Mouse (Mus musculus) testis, adult 2 months (tissue): ENCODE measurements around the gene Gm20388. TPM values are rescaled to one million over a fixed set of nuclear protein-coding genes. Genes with fewer than 3 reads are reported as not detected.

Experiments used
- H3K27ac ChIP-seq: fragments of 200-500 bp; 2 replicates; pipeline ENCODE4 v1.5.1; 2012; ENCODE audit warnings: low read depth, low read length; ENCODE audit not compliant: control insufficient read depth, insufficient read depth
- H3K27me3 ChIP-seq: fragments of 200-500 bp; 2 replicates; pipeline ENCODE4 v1.6.1; 2012; ENCODE audit warnings: mild to moderate bottlenecking, low read length, moderate library complexity; ENCODE audit not compliant: control insufficient read depth, insufficient read depth
- H3K36me3 ChIP-seq: fragments of 200-500 bp; 2 replicates; pipeline ENCODE4 v1.6.1; 2012; ENCODE audit warnings: mild to moderate bottlenecking, low read length; ENCODE audit not compliant: control insufficient read depth, insufficient read depth
- H3K4me1 ChIP-seq: fragments of 200-500 bp; 2 replicates; pipeline ENCODE4 v1.6.1; 2012; ENCODE audit warnings: low read length; ENCODE audit not compliant: control insufficient read depth, insufficient read depth
- H3K4me3 ChIP-seq: fragments of 200-500 bp; 2 replicates; pipeline ENCODE4 v1.5.1; 2012; ENCODE audit warnings: low read depth, mild to moderate bottlenecking, low read length, moderate library complexity, mixed read lengths; ENCODE audit not compliant: control insufficient read depth
- CTCF ChIP-seq: fragments of 200-500 bp; IDR thresholded peaks from 2 replicates; pipeline ENCODE4 v1.5.1; 2012; ENCODE audit warnings: low read depth, mild to moderate bottlenecking, inconsistent platforms, low read length, moderate library complexity; ENCODE audit not compliant: control insufficient read depth, insufficient read depth, insufficient replicate concordance
- POLR2A ChIP-seq: fragments of 200-500 bp; IDR thresholded peaks from 2 replicates; pipeline ENCODE4 v1.6.1; 2012; ENCODE audit warnings: low read depth, mild to moderate bottlenecking, inconsistent platforms, low read length, moderate library complexity; ENCODE audit not compliant: control insufficient read depth
- polyA plus RNA-seq: library from polyadenylated mRNA; depleted of rRNA; stranded (reverse); fragments of >200 nt; gene quantifications from 2 replicates; pipeline ENCODE4 v1.2.3, GENCODE M21; 2012

Gene Gm20388
- polyA plus RNA-seq, 1 experiment: 5.6 TPM

- no peak for TF ChIP-seq POLR2A
- no peak for TF ChIP-seq CTCF
- Histone ChIP-seq H3K27me3 (no peaks in the 10 kb centered on the region), H3K27ac (no peak overlapping the region), H3K4me3 (no peak overlapping the region), H3K36me3 (no peaks in the 10 kb centered on the region), H3K4me1 (peaks cover 8% of the 10 kb centered on the region)
Observed at GRCm38 (mm10) chr8:122651326-122651921, 2740.8 kb downstream of the Gm20388 start.

- H3K4me1 ChIP-seq: peaks cover 8% of the 10 kb centered on the region
- H3K36me3 ChIP-seq: no peaks in the 10 kb centered on the region
- no peak overlapping the region for H3K4me3 ChIP-seq
- TF ChIP-seq CTCF (no peak), POLR2A (no peak)
- no peaks in the 10 kb centered on the region for H3K27me3 ChIP-seq
- H3K27ac ChIP-seq: no peak overlapping the region
Observed at GRCm38 (mm10) chr8:122652643-122653042, 2742.0 kb downstream of the Gm20388 start.

GRCm38 (mm10) chr8:122654768-122655167 lies 2744.1 kb downstream of the Gm20388 start:
- TF ChIP-seq CTCF: no peak
- TF ChIP-seq POLR2A: no peak
- Histone ChIP-seq H3K4me3 (no peak overlapping the region), H3K36me3 (no peaks in the 10 kb centered on the region), H3K4me1 (peaks cover 8% of the 10 kb centered on the region), H3K27ac (no peak overlapping the region), H3K27me3 (no peaks in the 10 kb centered on the region)

- H3K4me1 ChIP-seq: peaks cover 8% of the 10 kb centered on the region
- TF ChIP-seq POLR2A (0 out of 2 replicates have a peak, but pooled peaks have one; percentile 15), CTCF (no peak)
Observed at GRCm38 (mm10) chr8:122656056-122656999, 2745.7 kb downstream of the Gm20388 start.

DNA sequence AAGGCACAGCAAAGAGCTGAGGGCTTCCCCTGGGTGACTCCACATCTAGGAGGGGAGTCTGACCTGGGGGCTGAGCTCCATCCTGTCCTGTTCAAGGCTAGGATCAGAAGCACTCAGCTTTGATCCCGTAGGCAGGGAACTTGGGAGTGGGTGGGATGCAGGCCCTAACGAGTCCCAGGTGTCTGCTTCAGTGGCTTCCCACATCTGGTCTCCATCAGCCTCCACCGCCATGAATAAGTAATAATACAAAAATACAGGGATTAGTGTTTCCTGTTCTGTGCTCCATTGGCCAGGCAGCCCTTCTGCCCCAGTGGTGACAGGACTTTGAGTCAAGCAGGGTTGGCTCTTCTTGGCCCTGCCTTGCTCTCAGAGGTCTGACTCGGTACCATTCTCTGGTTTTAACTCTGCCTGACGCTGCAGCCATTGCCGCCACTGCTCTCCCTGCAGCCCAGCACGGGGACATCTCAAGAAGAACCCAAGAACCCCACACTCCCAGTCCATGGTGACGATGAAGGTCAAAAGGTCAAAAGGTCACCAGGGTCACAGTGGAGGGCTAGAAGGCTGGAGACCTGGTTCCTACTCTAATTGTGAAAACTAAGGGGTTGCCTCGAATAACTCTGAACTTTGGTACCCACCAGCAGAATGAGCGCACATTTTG lies 2747.6 kb downstream of the Gm20388 start:
- Histone ChIP-seq H3K36me3 (no peaks in the 10 kb centered on the region), H3K4me1 (peaks cover 8% of the 10 kb centered on the region), H3K27me3 (no peaks in the 10 kb centered on the region), H3K4me3 (no peak overlapping the region), H3K27ac (no peak overlapping the region)
- TF ChIP-seq CTCF (no peak), POLR2A (no peak)

More at GRCm38 (mm10) chr8:122656056-122656999, 2745.7 kb downstream of the Gm20388 start:
- Histone ChIP-seq H3K27me3 (no peaks in the 10 kb centered on the region), H3K36me3 (no peaks in the 10 kb centered on the region), H3K4me3 (no peak overlapping the region), H3K27ac (0 out of 2 replicates have a peak overlapping the region, but pooled peaks have one; percentile 12)

DNA sequence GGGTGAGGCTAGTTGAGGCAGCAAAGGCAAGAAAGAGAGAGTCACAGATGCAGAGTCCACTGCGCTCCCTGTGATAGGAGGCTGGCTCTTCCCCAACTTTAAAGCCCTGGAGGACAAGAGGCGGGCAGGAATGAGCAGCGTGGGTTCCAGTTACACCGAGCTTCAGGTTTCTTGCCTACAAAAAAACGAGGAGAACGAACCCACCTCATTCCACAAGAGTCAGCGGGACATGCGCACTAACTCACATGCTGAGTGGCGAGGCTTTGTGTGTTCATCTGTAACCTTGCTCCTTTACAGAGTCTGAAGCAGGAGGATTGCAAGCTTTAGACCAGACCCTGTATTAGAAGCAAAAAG lies 2748.1 kb downstream of the Gm20388 start:
- no peak overlapping the region for H3K4me3 ChIP-seq
- H3K27me3 ChIP-seq: no peaks in the 10 kb centered on the region
- peaks cover 8% of the 10 kb centered on the region for H3K4me1 ChIP-seq
- H3K36me3 ChIP-seq: no peaks in the 10 kb centered on the region
- TF ChIP-seq CTCF: no peak
- TF ChIP-seq POLR2A: no peak
- no peak overlapping the region for H3K27ac ChIP-seq

DNA sequence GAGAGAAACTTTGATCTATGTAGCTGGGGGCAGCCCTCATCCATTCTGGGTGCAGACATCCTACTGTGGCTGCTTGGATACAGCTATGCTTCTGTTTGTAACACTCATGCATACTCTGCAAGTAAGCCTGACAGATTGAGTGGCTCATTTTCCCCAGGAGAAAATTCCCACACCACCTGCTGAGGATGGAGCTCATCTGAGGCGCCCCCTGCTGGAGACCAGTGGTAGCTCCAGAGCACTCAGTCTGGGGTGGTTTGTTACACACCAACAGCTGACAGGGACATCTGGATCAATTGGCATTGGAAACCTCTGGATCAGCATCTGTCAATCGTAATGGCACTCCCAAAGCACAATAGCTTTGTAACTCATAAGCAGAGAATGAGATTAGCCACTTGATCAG lies 2749.4 kb downstream of the Gm20388 start:
- Histone ChIP-seq H3K36me3 (no peaks in the 10 kb centered on the region), H3K4me3 (no peak overlapping the region), H3K27ac (no peak overlapping the region), H3K4me1 (peaks cover 3% of the 10 kb centered on the region), H3K27me3 (no peaks in the 10 kb centered on the region)
- TF ChIP-seq CTCF: peak; percentile 83; the same call in 1 of the 2 replicates
- TF ChIP-seq POLR2A: no peak
